Mouse (Mus musculus) erythroblast, adult 5-6 weeks (primary cell): ENCODE measurements around the gene Bcas1. TPM values are rescaled to one million over a fixed set of nuclear protein-coding genes. Genes with fewer than 3 reads are reported as not detected.

Experiments used
- ATAC-seq: replicated peaks from 2 replicates; pipeline ENCODE4 v1.8.0; 2016; ENCODE audit warnings: moderate number of reproducible peaks, mild to moderate bottlenecking, moderate TSS enrichment, inconsistent platforms; ENCODE audit not compliant: poor library complexity, low FRiP score, severe bottlenecking
- total RNA-seq, 2 experiments: library from RNA; stranded (forward) in 1 of 2; stranded (reverse) in 1 of 2; fragments of 150-400 nt in 1 of 2; fragments of 200-764, 138-1000 nt in 1 of 2; gene quantifications; 2 replicates each; pipeline versions ENCODE4 v1.2.3 to v1.2.4; 2015 to 2017; ENCODE audit warnings: low replicate concordance in 2 of 2

The Bcas1 gene
- total RNA-seq, 2 experiments from 2014 or later: 1.3 TPM; not detected in 1

DNA sequence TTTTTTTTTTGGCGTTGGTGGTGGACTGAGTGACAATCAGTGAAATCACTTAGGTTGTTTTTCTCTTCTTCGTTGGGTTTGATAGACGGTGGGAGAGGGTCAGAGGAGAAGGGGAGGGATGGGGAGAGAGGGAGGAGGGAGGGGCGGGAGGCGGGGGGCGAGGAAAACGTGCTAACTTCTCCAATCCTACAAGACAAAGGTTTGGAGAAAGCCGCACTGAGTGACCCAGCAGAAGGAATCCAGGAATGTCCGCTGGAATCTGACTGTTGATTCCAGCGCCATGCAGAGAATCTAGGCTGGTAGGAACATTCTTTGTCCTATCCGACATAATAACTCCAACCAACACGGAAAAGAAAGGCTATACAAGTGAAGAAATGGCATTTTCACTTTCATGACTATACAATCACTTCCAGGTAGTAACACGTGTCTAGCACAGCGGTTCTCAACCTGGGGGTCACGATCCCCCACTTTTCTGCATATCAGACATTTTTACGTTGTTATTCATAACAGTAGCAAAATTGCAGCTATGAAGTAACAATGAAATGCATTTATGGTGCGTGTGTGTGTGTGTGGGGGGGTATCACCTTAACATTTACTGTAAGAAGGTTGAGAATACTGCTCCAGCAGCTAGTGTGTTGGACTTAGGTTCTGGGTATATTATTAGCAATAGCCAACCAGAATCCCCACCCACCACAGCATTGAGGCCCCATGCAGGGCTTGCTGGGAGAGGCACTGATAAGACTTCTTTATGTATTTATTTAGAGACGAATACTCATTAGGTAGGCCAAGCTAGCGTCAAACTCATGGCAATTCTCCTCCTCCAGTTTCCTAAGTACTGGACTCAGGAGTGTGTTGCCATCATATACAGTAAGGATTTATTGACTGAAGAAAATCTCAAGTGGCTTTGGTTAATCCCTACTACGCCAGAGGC is 107.8 kb downstream of the Bcas1 start:
- no peak for ATAC-seq

- no peak for ATAC-seq
Observed at GRCm38 (mm10) chr2:170318713-170319532, 108.7 kb downstream of the Bcas1 start.

GRCm38 (mm10) chr2:170316774-170317173 is 110.9 kb downstream of the Bcas1 start:
- no peak for ATAC-seq

DNA sequence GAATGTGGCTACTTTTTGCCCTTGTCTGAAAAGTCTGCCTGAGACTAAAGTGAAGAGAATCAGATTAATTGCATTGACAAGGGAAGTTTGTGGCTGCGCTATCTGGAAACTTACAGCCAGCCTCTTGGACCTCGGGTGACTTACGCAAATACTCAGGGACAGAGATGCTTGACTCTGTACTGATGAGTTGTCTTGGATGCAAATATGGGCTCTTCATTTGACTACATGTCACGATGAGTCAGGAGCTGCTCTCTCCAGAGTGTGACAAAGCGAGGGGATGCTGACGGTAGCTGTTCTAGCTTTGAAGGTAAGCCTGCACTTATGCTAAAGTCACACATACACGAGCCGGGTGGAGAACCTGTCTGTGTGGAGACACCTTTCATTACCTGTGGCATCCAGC is 111.3 kb downstream of the Bcas1 start:
- no peak for ATAC-seq

DNA sequence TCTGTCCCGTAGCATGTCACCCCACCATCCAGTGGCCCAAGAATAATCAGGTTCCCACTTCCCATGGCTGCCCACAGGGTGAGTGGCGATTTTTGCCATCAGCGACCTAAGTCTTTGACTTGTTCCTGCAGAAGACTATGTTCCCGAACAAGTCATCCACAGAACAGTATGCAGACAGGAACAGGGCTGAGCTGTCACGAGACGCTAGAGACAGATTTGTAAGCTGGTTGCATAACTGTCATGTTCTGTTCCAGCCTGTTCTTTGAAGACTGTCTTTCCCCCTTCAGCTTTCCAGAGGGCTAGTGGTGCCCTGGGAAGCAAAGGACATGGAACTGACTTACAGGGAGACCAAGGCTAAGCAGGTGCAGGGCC is 116.7 kb downstream of the Bcas1 start:
- no peak for ATAC-seq

- ATAC-seq: no peak
Observed at GRCm38 (mm10) chr2:170310310-170310987, 117.2 kb downstream of the Bcas1 start.

GRCm38 (mm10) chr2:170308966-170309365 is 118.7 kb downstream of the Bcas1 start:
- ATAC-seq: no peak

DNA sequence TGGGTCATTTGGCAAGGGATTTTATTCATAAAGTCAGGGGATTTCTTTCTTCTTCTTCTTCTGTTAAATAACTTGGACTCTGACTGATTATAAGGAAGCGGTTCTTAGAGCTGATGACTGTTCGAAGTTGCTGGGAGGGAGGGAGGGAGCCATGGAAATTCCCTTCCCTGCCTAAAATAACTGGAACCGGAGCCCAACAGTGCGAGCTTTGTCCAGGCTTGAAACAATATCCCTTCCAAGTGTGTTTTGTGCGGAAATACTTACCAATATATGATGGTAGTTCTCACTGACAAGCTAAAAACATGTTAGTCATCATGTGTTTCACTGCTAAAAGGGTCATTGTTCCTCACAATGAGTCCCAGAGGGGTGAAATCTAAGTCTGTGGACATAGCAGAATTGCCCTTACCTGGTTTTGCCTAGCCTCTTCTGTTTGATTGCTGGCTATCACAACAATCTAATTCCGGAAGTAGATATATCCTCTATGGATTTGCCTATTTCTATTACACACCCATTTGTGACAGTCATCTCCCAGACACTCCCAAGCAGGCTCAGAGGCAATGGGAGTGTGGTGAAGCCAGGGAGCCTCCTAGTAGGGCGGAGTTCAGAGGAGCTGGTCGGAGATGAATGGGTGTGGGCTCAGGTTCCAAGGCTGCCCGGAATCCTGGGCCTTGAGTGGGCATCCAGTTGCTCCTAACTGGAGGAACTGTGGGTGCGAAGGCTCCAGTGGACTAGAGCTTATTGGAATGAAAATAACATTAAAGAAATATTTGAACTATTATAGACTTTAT is 119.4 kb downstream of the Bcas1 start:
- no peak for ATAC-seq

DNA sequence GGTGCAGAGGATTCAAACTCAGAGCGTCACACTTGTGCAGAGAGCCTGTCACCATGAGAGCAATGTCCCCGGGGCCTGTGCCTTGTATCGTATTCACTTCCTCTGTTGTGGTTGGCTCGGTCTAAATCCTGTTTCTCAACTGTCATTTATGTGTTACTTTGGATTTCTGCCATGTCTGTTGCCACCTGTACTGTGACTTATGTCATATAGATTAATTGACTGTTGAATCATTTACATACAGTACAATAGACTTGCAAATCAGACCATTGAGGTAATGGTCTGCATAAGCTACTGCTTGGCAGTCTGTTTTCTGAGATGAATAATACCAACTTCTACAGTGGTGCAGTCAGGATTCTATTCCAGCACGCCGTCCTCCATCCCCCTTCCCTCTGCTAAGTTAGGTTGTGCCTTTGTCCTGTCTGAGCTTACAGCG is 120.0 kb downstream of the Bcas1 start:
- no peak for ATAC-seq

- no peak for ATAC-seq
Observed at GRCm38 (mm10) chr2:170306637-170307320, 120.9 kb downstream of the Bcas1 start.

- ATAC-seq: no peak
Observed at GRCm38 (mm10) chr2:170304766-170305165, 122.9 kb downstream of the Bcas1 start.

- no peak for ATAC-seq
Observed at GRCm38 (mm10) chr2:170303595-170303994, 124.0 kb downstream of the Bcas1 start.

DNA sequence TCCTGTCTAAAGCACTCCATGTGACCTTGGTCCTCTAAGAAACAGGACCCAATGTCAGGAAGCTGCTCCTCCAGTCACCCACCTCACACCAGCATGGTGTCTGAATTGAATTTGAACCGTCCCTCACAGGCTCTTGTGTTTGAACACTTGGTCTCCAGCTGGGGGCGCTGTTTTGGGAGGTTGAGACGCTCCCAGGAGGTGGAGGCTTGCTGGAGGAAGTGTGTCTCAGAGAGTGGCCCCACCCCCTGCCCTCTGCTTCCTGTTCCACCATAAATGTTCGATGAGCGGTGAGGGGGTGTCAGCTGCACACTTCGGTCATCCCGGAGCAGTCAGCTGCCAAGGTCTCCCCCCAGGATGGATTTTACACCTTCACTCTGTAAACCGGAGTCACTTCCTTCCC is 124.8 kb downstream of the Bcas1 start:
- ATAC-seq: no peak

Other genes with a start within 250 kb of the Bcas1 start
- 14.0 and 23.6 TPM in 2 replicates for gene Pfdn4, start 68.6 kb upstream of the Bcas1 start, total RNA-seq (2015; ENCODE audit: low replicate concordance)
- 3.5 and 16.2 TPM in 2 replicates for gene Pfdn4, start 68.6 kb upstream of the Bcas1 start, total RNA-seq (2017; ENCODE audit: low replicate concordance)
- gene Cyp24a1, start 69.3 kb upstream of the Bcas1 start, total RNA-seq (2015; ENCODE audit: low replicate concordance): not detected in 2 replicates
- gene Cyp24a1, start 69.3 kb upstream of the Bcas1 start, total RNA-seq (2017; ENCODE audit: low replicate concordance): not detected in 2 replicates
- not detected in 2 replicates for gene 4930470P17Rik, start 174.2 kb upstream of the Bcas1 start, total RNA-seq (2015; ENCODE audit: low replicate concordance)
- gene 4930470P17Rik, start 174.2 kb upstream of the Bcas1 start, total RNA-seq (2017; ENCODE audit: low replicate concordance): not detected in 2 replicates